Mouse (Mus musculus): ENCODE measurements at regions not wholly inside any gene's neighbourhood (a gene's known extent, or its start where the extent isn't known, plus 50 kb on each side); places are given as distances from the start of the nearest gene placed in this dataset.

- dilution Hi-C loops (cut with MboI; ENCODE audit: extremely low pct_ligation_motif_present, extremely low pct_unique_long_range_greater_than_20kb, low sequenced_read_pairs), result no loop called here
- Histone ChIP-seq H3K4me1 (ENCODE audit: control insufficient read depth in 1 of 2, insufficient read depth in 2 of 2) (no peaks in the 10 kb centered on the region), H3K79me2 (replicated peaks; ENCODE audit: control insufficient read depth, extremely low read depth, insufficient read depth, poor library complexity, severe bottlenecking) (no peaks in the 10 kb centered on the region), H3K27ac (ENCODE audit: insufficient read depth, low read depth) (no peak overlapping the region), H3K36me3 (replicated peaks in 1 of 2; ENCODE audit: control insufficient read depth in 1 of 2, insufficient read depth in 1 of 2, low read length in 1 of 2) (no peaks in the 10 kb centered on the region), H3K9me3 (replicated peaks; ENCODE audit: low read length) (peaks cover 54% of the 10 kb centered on the region), H3K4me2 (ENCODE audit: insufficient read depth, low read depth, poor library complexity, severe bottlenecking) (no peak overlapping the region), H3K27me3 (replicated peaks) (no peaks in the 10 kb centered on the region), H3K9ac (ENCODE audit: insufficient read depth, low read depth) (no peak overlapping the region), H3K4me3 (replicated peaks in 1 of 3; ENCODE audit: low read depth in 2 of 3, low read length in 2 of 3, poor library complexity in 1 of 3) (no peak overlapping the region)
- in situ Hi-C loops (cut with MboI; ENCODE audit: low pct_ligation_motif_present, low pct_unique_long_range_greater_than_20kb, low sequenced_read_pairs), result no loop called here
- DNase-seq (ENCODE audit: extremely low read depth), result no peak
- no peak for TF ChIP-seq RAD21 (IDR thresholded peaks at IDR 0.05; ENCODE audit: low read depth, low read length)
- no peak for TF ChIP-seq KAT2A (IDR thresholded peaks at IDR 0.05; ENCODE audit: insufficient replicate concordance, low read length)
- no peak for TF ChIP-seq E2F4 (IDR thresholded peaks at IDR 0.05; ENCODE audit: insufficient replicate concordance, low read depth, low read length)
- no peak for TF ChIP-seq POLR2A (IDR thresholded peaks at IDR 0.05; ENCODE audit: low read depth, low read length)
- no peak for TF ChIP-seq MXI1 (IDR thresholded peaks at IDR 0.05; ENCODE audit: low read depth, low read length)
- no peak for TF ChIP-seq IRF4 (IDR thresholded peaks at IDR 0.05; ENCODE audit: low read depth, low read length)
- TF ChIP-seq GABPA (IDR thresholded peaks at IDR 0.05; ENCODE audit: insufficient replicate concordance, low read depth, low read length), result no peak
- TF ChIP-seq POLR2AphosphoS2 (IDR thresholded peaks at IDR 0.05; ENCODE audit: low read depth, low read length), result no peak
- TF ChIP-seq ETS1 (conservative IDR thresholded peaks at IDR 0.05; ENCODE audit: low read depth, low read length), result no peak
- no peak for TF ChIP-seq CHD1 (IDR thresholded peaks at IDR 0.05; ENCODE audit: low read depth, low read length)
Measured at GRCm38 (mm10) chr11:56823471-56823870, 187.7 kb upstream of the Gria1 start.

- H3K4me1 ChIP-seq (ENCODE audit: control insufficient read depth in 1 of 2, insufficient read depth in 2 of 2), result no peaks in the 10 kb centered on the region
- no peak for DNase-seq (ENCODE audit: extremely low read depth)
- no peak overlapping the region for H3K4me2 ChIP-seq (ENCODE audit: insufficient read depth, low read depth, poor library complexity, severe bottlenecking)
- H3K27me3 ChIP-seq (replicated peaks), result no peaks in the 10 kb centered on the region
- no peak overlapping the region for H3K27ac ChIP-seq (ENCODE audit: insufficient read depth, low read depth)
- in situ Hi-C loops (cut with MboI; ENCODE audit: low pct_ligation_motif_present, low pct_unique_long_range_greater_than_20kb, low sequenced_read_pairs), result no loop called here
- H3K9me3 ChIP-seq (replicated peaks; ENCODE audit: low read length), result peaks cover 54% of the 10 kb centered on the region
- dilution Hi-C loops (cut with MboI; ENCODE audit: extremely low pct_ligation_motif_present, extremely low pct_unique_long_range_greater_than_20kb, low sequenced_read_pairs), result no loop called here
- H3K9ac ChIP-seq (ENCODE audit: insufficient read depth, low read depth), result no peak overlapping the region
- H3K4me3 ChIP-seq (replicated peaks in 1 of 3; ENCODE audit: low read depth in 2 of 3, low read length in 2 of 3, poor library complexity in 1 of 3), result no peak overlapping the region
- no peak for TF ChIP-seq MYC (IDR thresholded peaks at IDR 0.05; ENCODE audit: low read depth, low read length)
- TF ChIP-seq USF2 (conservative IDR thresholded peaks at IDR 0.05; ENCODE audit: low read depth, low read length), result no peak
- TF ChIP-seq RAD21 (IDR thresholded peaks at IDR 0.05; ENCODE audit: low read depth, low read length), result no peak
- no peak for TF ChIP-seq MAX (IDR thresholded peaks at IDR 0.05; ENCODE audit: low read length)
- no peak for TF ChIP-seq CHD2 (IDR thresholded peaks at IDR 0.05; ENCODE audit: low read length)
- TF ChIP-seq ZMIZ1 (IDR thresholded peaks at IDR 0.05; ENCODE audit: low read depth, low read length), result no peak
- no peak for TF ChIP-seq CTCF (conservative IDR thresholded peaks at IDR 0.05 in 1 of 2, IDR thresholded peaks at IDR 0.05 in 1 of 2; ENCODE audit: low read depth in 2 of 2, low read length in 2 of 2)
- TF ChIP-seq E2F4 (IDR thresholded peaks at IDR 0.05; ENCODE audit: insufficient replicate concordance, low read depth, low read length), result no peak
- TF ChIP-seq SIN3A (IDR thresholded peaks at IDR 0.05; ENCODE audit: low read length), result no peak
- TF ChIP-seq GABPA (IDR thresholded peaks at IDR 0.05; ENCODE audit: insufficient replicate concordance, low read depth, low read length), result no peak
- TF ChIP-seq ZKSCAN1 (IDR thresholded peaks at IDR 0.05; ENCODE audit: borderline replicate concordance, low read depth, low read length), result no peak
- no peak for TF ChIP-seq MEF2A (IDR thresholded peaks at IDR 0.05; ENCODE audit: borderline replicate concordance, low read depth, low read length)
- TF ChIP-seq NELFE (IDR thresholded peaks at IDR 0.05; ENCODE audit: low read depth, low read length), result no peak
- H3K36me3 ChIP-seq (replicated peaks in 1 of 2; ENCODE audit: control insufficient read depth in 1 of 2, insufficient read depth in 1 of 2, low read length in 1 of 2), result no peaks in the 10 kb centered on the region
- H3K79me2 ChIP-seq (replicated peaks; ENCODE audit: control insufficient read depth, extremely low read depth, insufficient read depth, poor library complexity, severe bottlenecking), result no peaks in the 10 kb centered on the region
Measured at GRCm38 (mm10) chr11:56827499-56827898, 183.7 kb upstream of the Gria1 start.
